Mouse (Mus musculus) fat pad, adult 2 months (tissue): ENCODE measurements around the gene Gm17018.
A peak's percentile ranks its signal among the peaks of the same experiment; 100 is the strongest.

Experiments
- DNase-seq: peaks from one replicate; pipeline ENCODE4 v3.0.0-alpha.2; 2011; ENCODE audit warnings: low read depth, low spot score; ENCODE audit errors: extremely low read depth

The Gm17018 gene

GRCm38 (mm10) chr19:45560153-45560890, at the start of gene Gm17018, which contains the start of gene Poll:
TSS of gene Gm17018 (plus strand) at chr19:45560615.
TSS of gene Poll (minus strand) at chr19:45560531.
- no peak for DNase-seq

- DNase-seq, result no peak
These were observed 49.7 kb upstream of the Gm17018 start for GRCm38 (mm10) chr19:45510680-45511079.

- DNase-seq, result no peak
These were observed 49.0 kb upstream of the Gm17018 start for GRCm38 (mm10) chr19:45511406-45511805.

GRCm38 (mm10) chr19:45515341-45515740, 45.1 kb upstream of the Gm17018 start:
- peak; percentile 65 for DNase-seq

- no peak for DNase-seq
These were observed 44.2 kb upstream of the Gm17018 start for GRCm38 (mm10) chr19:45516264-45516663.

GRCm38 (mm10) chr19:45527382-45527781, 33.0 kb upstream of the Gm17018 start:
- no peak for DNase-seq

- DNase-seq, result no peak
These were observed 32.4 kb upstream of the Gm17018 start for GRCm38 (mm10) chr19:45527931-45528534.

GRCm38 (mm10) chr19:45529294-45529693, 31.1 kb upstream of the Gm17018 start:
- DNase-seq, result no peak

GRCm38 (mm10) chr19:45530200-45530995, 30.0 kb upstream of the Gm17018 start:
- no peak for DNase-seq

- DNase-seq, result no peak
These were observed 28.9 kb upstream of the Gm17018 start for GRCm38 (mm10) chr19:45531554-45531953.

- no peak for DNase-seq
These were observed 26.8 kb upstream of the Gm17018 start for GRCm38 (mm10) chr19:45533617-45534016.

GRCm38 (mm10) chr19:45535214-45535735, 25.1 kb upstream of the Gm17018 start:
- DNase-seq, result no peak

- no peak for DNase-seq
These were observed 24.5 kb upstream of the Gm17018 start for GRCm38 (mm10) chr19:45535929-45536328.

- no peak for DNase-seq
These were observed 22.9 kb upstream of the Gm17018 start for GRCm38 (mm10) chr19:45537505-45537904.

- DNase-seq, result no peak
These were observed 19.6 kb upstream of the Gm17018 start for GRCm38 (mm10) chr19:45540657-45541408.

GRCm38 (mm10) chr19:45541409-45542041, 18.9 kb upstream of the Gm17018 start:
- no peak for DNase-seq

- DNase-seq, result no peak
These were observed 18.4 kb upstream of the Gm17018 start for GRCm38 (mm10) chr19:45542061-45542460.

GRCm38 (mm10) chr19:45544152-45544924, 16.1 kb upstream of the Gm17018 start:
- no peak for DNase-seq

- no peak for DNase-seq
These were observed 15.5 kb upstream of the Gm17018 start for GRCm38 (mm10) chr19:45544925-45545321.
